Mouse (Mus musculus) heart, embryonic 13.5 days (tissue): ENCODE data around the gene Kyat1. TPM values are rescaled to one million over a fixed set of nuclear protein-coding genes. Genes with fewer than 3 reads are reported as not detected.
"Not testable (repeated sequence)": the region's sequence is repeated elsewhere in the genome, so short reads cannot be mapped to it uniquely, and the experiment has no call there.

ENCODE experiments used
- ATAC-seq: fragments of 200-750 bp; cut with Nextera tagmentation; 2 replicates; pipeline ENCODE4 v1.8.0; 2017; ENCODE audit warnings: moderate TSS enrichment; ENCODE audit not compliant: insufficient number of reproducible peaks, low FRiP score, low TSS enrichment; ENCODE audit errors: extremely low read depth
- H3K27ac ChIP-seq: fragments of 300-500 bp; sonication (generic); replicated peaks from 2 replicates; pipeline ENCODE4 v1.5.1; 2015; ENCODE audit warnings: moderate library complexity, mild to moderate bottlenecking, inconsistent platforms
- H3K27me3 ChIP-seq: fragments of 300-500 bp; sonication (generic); replicated peaks from 2 replicates; pipeline ENCODE4 v1.6.1; 2015; ENCODE audit warnings: mild to moderate bottlenecking, inconsistent platforms
- H3K36me3 ChIP-seq: fragments of 300-500 bp; sonication (generic); 2 replicates; pipeline ENCODE4 v1.6.1; 2015; ENCODE audit warnings: mild to moderate bottlenecking, inconsistent platforms
- H3K4me1 ChIP-seq: fragments of 300-500 bp; sonication (generic); 2 replicates; pipeline ENCODE4 v1.6.1; 2015; ENCODE audit warnings: inconsistent platforms
- H3K4me2 ChIP-seq: fragments of 300-500 bp; sonication (generic); 2 replicates; pipeline ENCODE4 v1.6.1; 2015; ENCODE audit warnings: inconsistent platforms, mild to moderate bottlenecking, moderate library complexity
- H3K4me3 ChIP-seq: fragments of 300-500 bp; sonication (generic); 2 replicates; pipeline ENCODE4 v1.5.1; 2015; ENCODE audit warnings: moderate library complexity, mild to moderate bottlenecking, inconsistent platforms
- H3K9ac ChIP-seq: fragments of 300-500 bp; sonication (generic); 2 replicates; pipeline ENCODE4 v1.6.1; 2015; ENCODE audit warnings: inconsistent platforms, mild to moderate bottlenecking, moderate library complexity
- H3K9me3 ChIP-seq: fragments of 300-500 bp; sonication (generic); 2 replicates; pipeline ENCODE4 v1.6.1; 2016; ENCODE audit warnings: inconsistent platforms
- WGBS: fragments of 180-500 bp; shearing (Covaris S2); methylation state at CpG from one replicate; pipeline ENCODE4 v1.1.7; 2015; ENCODE audit warnings: mixed read lengths; 5-methylcytosine and 5-hydroxymethylcytosine counted together
- polyA plus RNA-seq: library from polyadenylated mRNA; unstranded; fragments of >200 nt; fragmentation: Nextera tagmentation; extraction: Ambion mirVana; gene quantifications from 2 replicates; pipeline ENCODE4 v1.2.1, GENCODE M21; 2015

Kyat1 gene
- polyA plus RNA-seq, 1 experiment from 2014 or later: 17.2 TPM

GRCm38 (mm10) chr2:30191790-30192580, 13.7 kb downstream of the Kyat1 start:
- WGBS: 81% methylated on average over 12 of the region's 12 CpGs
- Histone ChIP-seq H3K27ac (no peak overlapping the region), H3K4me1 (no peaks in the 10 kb centered on the region), H3K4me3 (no peak overlapping the region), H3K9ac (no peak overlapping the region), H3K4me2 (no peak overlapping the region), H3K9me3 (no peaks in the 10 kb centered on the region), H3K36me3 (peaks cover 15% of the 10 kb centered on the region), H3K27me3 (no peaks in the 10 kb centered on the region)
- ATAC-seq: no peak

GRCm38 (mm10) chr2:30185681-30186080, 20.0 kb downstream of the Kyat1 start:
- Histone ChIP-seq H3K9ac (no peak overlapping the region), H3K4me2 (no peak overlapping the region), H3K9me3 (peaks cover 5% of the 10 kb centered on the region; the same call in 1 of the 2 replicates), H3K36me3 (peaks cover 18% of the 10 kb centered on the region), H3K4me1 (peaks cover 5% of the 10 kb centered on the region; the same call in 1 of the 2 replicates), H3K4me3 (no peak overlapping the region), H3K27ac (no peak overlapping the region), H3K27me3 (no peaks in the 10 kb centered on the region)
- 75% methylated on average over 3 of the region's 3 CpGs for WGBS
- no peak for ATAC-seq

- H3K9ac ChIP-seq: no peak overlapping the region
- H3K4me2 ChIP-seq: no peak overlapping the region
- H3K9me3 ChIP-seq: peaks cover 5% of the 10 kb centered on the region; the same call in 1 of the 2 replicates
- 67% methylated on average over 6 of the region's 6 CpGs for WGBS
- peaks cover 5% of the 10 kb centered on the region; the same call in 1 of the 2 replicates for H3K4me1 ChIP-seq
- no peak overlapping the region for H3K27ac ChIP-seq
- no peak overlapping the region for H3K4me3 ChIP-seq
- no peaks in the 10 kb centered on the region for H3K27me3 ChIP-seq
- no peak for ATAC-seq
- H3K36me3 ChIP-seq: peaks cover 18% of the 10 kb centered on the region
Observed at GRCm38 (mm10) chr2:30185276-30185675, 20.4 kb downstream of the Kyat1 start.

- no peak for ATAC-seq
- Histone ChIP-seq H3K4me3 (no peak overlapping the region), H3K27me3 (no peaks in the 10 kb centered on the region), H3K9ac (no peak overlapping the region), H3K4me1 (peaks cover 5% of the 10 kb centered on the region; the same call in 1 of the 2 replicates), H3K36me3 (peaks cover 12% of the 10 kb centered on the region), H3K4me2 (no peak overlapping the region), H3K9me3 (peaks cover 5% of the 10 kb centered on the region; the same call in 1 of the 2 replicates), H3K27ac (no peak overlapping the region)
- 64% methylated on average over 3 of the region's 3 CpGs for WGBS
Observed at GRCm38 (mm10) chr2:30183721-30184120, 21.9 kb downstream of the Kyat1 start.

GRCm38 (mm10) chr2:30182424-30182823, 23.2 kb downstream of the Kyat1 start:
- Histone ChIP-seq H3K27me3 (no peaks in the 10 kb centered on the region), H3K4me3 (no peak overlapping the region)
- WGBS: 83% methylated on average over 2 of the region's 2 CpGs

GRCm38 (mm10) chr2:30178711-30179110, 26.9 kb downstream of the Kyat1 start:
- not testable (repeated sequence) for H3K9ac ChIP-seq, H3K27me3 ChIP-seq, H3K9me3 ChIP-seq, ATAC-seq, H3K27ac ChIP-seq
- Histone ChIP-seq H3K4me2 (peak overlapping the region; percentile 85), H3K4me3 (peak overlapping the region; percentile 71), H3K36me3 (peaks cover 34% of the 10 kb centered on the region), H3K4me1 (peaks cover 10% of the 10 kb centered on the region)
- WGBS: 49% methylated on average over 7 of the region's 7 CpGs

More at GRCm38 (mm10) chr2:30182424-30182823, 23.2 kb downstream of the Kyat1 start:
- H3K36me3 ChIP-seq: peaks cover 12% of the 10 kb centered on the region
- H3K27ac ChIP-seq: no peak overlapping the region
- no peak for ATAC-seq
- no peak overlapping the region for H3K9ac ChIP-seq
- H3K4me2 ChIP-seq: no peak overlapping the region
- peaks cover 5% of the 10 kb centered on the region; the same call in 1 of the 2 replicates for H3K9me3 ChIP-seq
- peaks cover 10% of the 10 kb centered on the region for H3K4me1 ChIP-seq

GRCm38 (mm10) chr2:30177700-30178675, 27.7 kb downstream of the Kyat1 start, which contains the start of gene Spout1:
Gene Spout1 (minus strand): TSS chr2:30178459.
- peak within 1 kb of the TSS; percentile 71 for H3K4me3 ChIP-seq
- WGBS: 2% methylated on average over 54 of the region's 54 CpGs
- peaks cover 41% of the 10 kb centered on the region for H3K36me3 ChIP-seq
- peaks cover 12% of the 10 kb centered on the region for H3K4me1 ChIP-seq
- H3K9ac ChIP-seq: peak within 1 kb of the TSS; percentile 86
- peak; percentile 93 for ATAC-seq
- no peaks in the 10 kb centered on the region for H3K27me3 ChIP-seq
- peak within 1 kb of the TSS; percentile 57 for H3K27ac ChIP-seq
- H3K4me2 ChIP-seq: peak within 1 kb of the TSS; percentile 85
- H3K9me3 ChIP-seq: 0 out of 2 replicates have a peak, but pooled peaks cover 4% of the 10 kb centered on the region

GRCm38 (mm10) chr2:30176561-30176960, 29.1 kb downstream of the Kyat1 start:
- 96% methylated on average over 2 of the region's 2 CpGs for WGBS
- H3K4me2 ChIP-seq: peak overlapping the region; percentile 85; the same call in 1 of the 2 replicates
- H3K9ac ChIP-seq: no peak overlapping the region
- ATAC-seq: no peak
- 0 out of 2 replicates have a peak, but pooled peaks cover 4% of the 10 kb centered on the region for H3K9me3 ChIP-seq
- H3K27me3 ChIP-seq: no peaks in the 10 kb centered on the region
- H3K4me3 ChIP-seq: no peak overlapping the region
- peaks cover 48% of the 10 kb centered on the region for H3K36me3 ChIP-seq
- H3K27ac ChIP-seq: no peak overlapping the region
- peaks cover 23% of the 10 kb centered on the region for H3K4me1 ChIP-seq

- peaks cover 48% of the 10 kb centered on the region for H3K36me3 ChIP-seq
- H3K27me3 ChIP-seq: no peaks in the 10 kb centered on the region
- no peak for ATAC-seq
- H3K9ac ChIP-seq: no peak overlapping the region
- H3K4me1 ChIP-seq: peaks cover 26% of the 10 kb centered on the region
- 0 out of 2 replicates have a peak, but pooled peaks cover 4% of the 10 kb centered on the region for H3K9me3 ChIP-seq
- H3K27ac ChIP-seq: no peak overlapping the region
- 77% methylated on average over 8 of the region's 8 CpGs for WGBS
- H3K4me2 ChIP-seq: no peak overlapping the region
- H3K4me3 ChIP-seq: no peak overlapping the region
Observed at GRCm38 (mm10) chr2:30175897-30176296, 29.8 kb downstream of the Kyat1 start.

- Histone ChIP-seq H3K36me3 (peaks cover 48% of the 10 kb centered on the region), H3K9me3 (0 out of 2 replicates have a peak, but pooled peaks cover 4% of the 10 kb centered on the region), H3K9ac (no peak overlapping the region), H3K4me3 (no peak overlapping the region), H3K4me1 (peaks cover 28% of the 10 kb centered on the region), H3K27me3 (no peaks in the 10 kb centered on the region), H3K4me2 (no peak overlapping the region), H3K27ac (no peak overlapping the region)
- 90% methylated on average over 20 of the region's 20 CpGs for WGBS
- ATAC-seq: no peak
Observed at GRCm38 (mm10) chr2:30173541-30174240, 32.0 kb downstream of the Kyat1 start.
